Mouse (Mus musculus) E14TG2a.4 (cell line): ENCODE data around the gene Padi6.

Experiments
- H3K27me3 ChIP-seq: 2 replicates; pipeline ENCODE4 v1.6.1; 2014; ENCODE audit warnings: low read length, control low read depth; ENCODE audit not compliant: insufficient read depth
- H3K36me3 ChIP-seq: 2 replicates; pipeline ENCODE4 v1.6.1; 2014; ENCODE audit warnings: low read length, control low read depth; ENCODE audit not compliant: insufficient read depth
- H3K4me1 ChIP-seq: replicated peaks from 2 replicates; pipeline ENCODE4 v1.6.1; 2014; ENCODE audit warnings: low read depth, low read length, control low read depth
- H3K4me3 ChIP-seq: replicated peaks from 2 replicates; pipeline ENCODE4 v1.5.1; 2014; ENCODE audit warnings: mild to moderate bottlenecking, low read length
- H3K9me3 ChIP-seq: 2 replicates; pipeline ENCODE4 v1.6.1; 2014; ENCODE audit warnings: low read length, control low read depth
- CTCF ChIP-seq: conservative IDR thresholded peaks from 2 replicates; pipeline ENCODE4 v1.5.1; 2014; ENCODE audit warnings: low read length
- NANOG ChIP-seq: IDR thresholded peaks from 2 replicates; pipeline ENCODE4 v1.6.1; 2014; ENCODE audit warnings: borderline replicate concordance, low read length, mixed read lengths
- POU5F1 ChIP-seq: IDR thresholded peaks from 2 replicates; pipeline ENCODE4 v1.6.1; 2014; ENCODE audit warnings: low read length, borderline replicate concordance

Gene Padi6

GRCm38 (mm10) chr4:140744654-140745053 is 2.2 kb upstream of the Padi6 start:
- Histone ChIP-seq H3K9me3 (no peaks in the 10 kb centered on the region), H3K4me3 (no peak overlapping the region), H3K36me3 (no peaks in the 10 kb centered on the region), H3K4me1 (peaks cover 32% of the 10 kb centered on the region), H3K27me3 (peaks cover 28% of the 10 kb centered on the region)
- TF ChIP-seq NANOG, result no peak
- TF ChIP-seq CTCF, result peak; percentile 43

DNA sequence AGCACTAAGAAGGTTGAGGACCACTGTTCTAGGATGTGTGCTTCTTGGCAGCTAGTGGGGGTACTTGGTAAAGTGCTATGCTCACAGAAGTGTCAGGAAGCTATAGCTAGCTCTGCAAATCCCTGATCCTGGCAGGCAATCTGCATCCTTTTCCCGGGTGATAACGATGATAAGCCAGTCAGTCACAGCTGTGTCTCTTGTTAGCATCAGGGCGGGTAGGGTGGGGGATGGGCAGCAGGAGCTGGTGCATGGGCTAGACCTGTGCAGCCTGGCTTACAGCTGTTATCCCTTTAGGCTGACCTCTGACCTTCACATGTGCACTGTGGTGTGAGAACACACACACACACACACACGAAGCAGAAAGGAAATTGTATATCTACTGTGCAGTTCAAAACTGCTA is 643 bp upstream of the Padi6 start:
- peaks cover 28% of the 10 kb centered on the region for H3K27me3 ChIP-seq
- H3K36me3 ChIP-seq, result no peaks in the 10 kb centered on the region
- TF ChIP-seq NANOG (no peak), POU5F1 (no peak), CTCF (no peak)
- no peaks in the 10 kb centered on the region for H3K9me3 ChIP-seq
- no peak overlapping the region for H3K4me3 ChIP-seq
- H3K4me1 ChIP-seq, result peaks cover 22% of the 10 kb centered on the region

- TF ChIP-seq NANOG (no peak), POU5F1 (no peak), CTCF (no peak)
- Histone ChIP-seq H3K36me3 (no peaks in the 10 kb centered on the region), H3K9me3 (no peaks in the 10 kb centered on the region), H3K4me3 (no peak overlapping the region), H3K27me3 (peaks cover 21% of the 10 kb centered on the region), H3K4me1 (peaks cover 14% of the 10 kb centered on the region; the same call in 1 of the 2 replicates)
These were observed 1.0 kb downstream of the Padi6 start for GRCm38 (mm10) chr4:140741401-140741800.

GRCm38 (mm10) chr4:140740655-140741054 is 1.8 kb downstream of the Padi6 start:
- H3K27me3 ChIP-seq, result peaks cover 18% of the 10 kb centered on the region
- H3K9me3 ChIP-seq, result no peaks in the 10 kb centered on the region
- no peak for TF ChIP-seq POU5F1
- no peak for TF ChIP-seq NANOG
- TF ChIP-seq CTCF, result no peak
- peaks cover 11% of the 10 kb centered on the region; the same call in 1 of the 2 replicates for H3K4me1 ChIP-seq
- H3K4me3 ChIP-seq, result no peak overlapping the region
- no peaks in the 10 kb centered on the region for H3K36me3 ChIP-seq

GRCm38 (mm10) chr4:140732871-140733270 is 9.6 kb downstream of the Padi6 start:
- TF ChIP-seq CTCF (no peak), POU5F1 (no peak), NANOG (no peak)
- no peaks in the 10 kb centered on the region for H3K9me3 ChIP-seq
- H3K4me3 ChIP-seq, result no peak overlapping the region
- peaks cover 6% of the 10 kb centered on the region; the same call in 1 of the 2 replicates for H3K27me3 ChIP-seq
- no peaks in the 10 kb centered on the region for H3K36me3 ChIP-seq
- peaks cover 41% of the 10 kb centered on the region for H3K4me1 ChIP-seq

DNA sequence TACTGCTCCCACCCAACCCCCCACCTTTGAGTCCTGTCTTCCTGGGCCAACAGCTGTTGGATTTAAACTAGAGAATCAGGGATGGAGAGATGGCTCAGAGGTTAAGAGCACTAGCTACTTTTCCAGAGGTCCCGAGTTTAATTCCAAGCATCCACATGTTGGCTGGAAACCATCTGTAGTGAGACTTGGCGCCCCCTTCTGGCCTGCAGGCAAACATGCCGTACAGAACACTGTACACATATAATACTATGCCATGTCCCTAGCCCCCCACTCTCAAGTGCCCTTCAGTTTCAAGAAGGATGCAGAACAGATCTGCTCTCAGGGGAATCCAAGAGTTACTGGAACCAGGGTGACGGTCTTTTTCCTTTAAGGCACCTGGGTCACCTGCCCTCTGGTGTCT is 10.8 kb downstream of the Padi6 start:
- H3K4me3 ChIP-seq, result no peak overlapping the region
- TF ChIP-seq POU5F1, result no peak
- TF ChIP-seq CTCF, result peak; percentile 75
- no peaks in the 10 kb centered on the region for H3K9me3 ChIP-seq

GRCm38 (mm10) chr4:140726907-140727306 is 15.5 kb downstream of the Padi6 start:
- peaks cover 52% of the 10 kb centered on the region for H3K4me1 ChIP-seq
- H3K9me3 ChIP-seq, result no peaks in the 10 kb centered on the region
- TF ChIP-seq NANOG (no peak), POU5F1 (no peak), CTCF (no peak)
- peaks cover 38% of the 10 kb centered on the region for H3K36me3 ChIP-seq
- H3K4me3 ChIP-seq, result no peak overlapping the region
- no peaks in the 10 kb centered on the region for H3K27me3 ChIP-seq

More for the DNA sequence above, 10.8 kb downstream of the Padi6 start:
- Histone ChIP-seq H3K36me3 (no peaks in the 10 kb centered on the region), H3K4me1 (peaks cover 46% of the 10 kb centered on the region), H3K27me3 (peaks cover 4% of the 10 kb centered on the region; the same call in 1 of the 2 replicates)

GRCm38 (mm10) chr4:140724739-140725138 is 17.7 kb downstream of the Padi6 start:
- TF ChIP-seq POU5F1 (no peak), CTCF (no peak), NANOG (no peak)
- Histone ChIP-seq H3K27me3 (no peaks in the 10 kb centered on the region), H3K4me1 (peaks cover 60% of the 10 kb centered on the region), H3K9me3 (no peaks in the 10 kb centered on the region), H3K4me3 (no peak overlapping the region), H3K36me3 (peaks cover 59% of the 10 kb centered on the region)

- TF ChIP-seq CTCF, result peak; percentile 59
- TF ChIP-seq POU5F1, result no peak
- TF ChIP-seq NANOG, result no peak
- no peak overlapping the region for H3K4me3 ChIP-seq
- H3K36me3 ChIP-seq, result peaks cover 66% of the 10 kb centered on the region
These were observed 18.6 kb downstream of the Padi6 start for GRCm38 (mm10) chr4:140723801-140724200.

GRCm38 (mm10) chr4:140723192-140723591 is 19.3 kb downstream of the Padi6 start:
- peaks cover 65% of the 10 kb centered on the region for H3K4me1 ChIP-seq
- TF ChIP-seq CTCF, result no peak
- TF ChIP-seq NANOG, result no peak
- TF ChIP-seq POU5F1, result no peak
- no peaks in the 10 kb centered on the region for H3K9me3 ChIP-seq
- no peak overlapping the region for H3K4me3 ChIP-seq
- H3K27me3 ChIP-seq, result no peaks in the 10 kb centered on the region
- peaks cover 72% of the 10 kb centered on the region for H3K36me3 ChIP-seq

More at GRCm38 (mm10) chr4:140723801-140724200, 18.6 kb downstream of the Padi6 start:
- H3K4me1 ChIP-seq, result peaks cover 62% of the 10 kb centered on the region
- no peaks in the 10 kb centered on the region for H3K27me3 ChIP-seq
- no peaks in the 10 kb centered on the region for H3K9me3 ChIP-seq
